Mouse (Mus musculus): ENCODE measurements around the gene Zfhx3. TPM values are rescaled to one million over a fixed set of nuclear protein-coding genes. Genes with fewer than 3 reads are reported as not detected.

Gene Zfhx3
- total and polyA plus RNA-seq, 2 experiments from 2014 or later: 14.9 to 15.3 TPM

DNA sequence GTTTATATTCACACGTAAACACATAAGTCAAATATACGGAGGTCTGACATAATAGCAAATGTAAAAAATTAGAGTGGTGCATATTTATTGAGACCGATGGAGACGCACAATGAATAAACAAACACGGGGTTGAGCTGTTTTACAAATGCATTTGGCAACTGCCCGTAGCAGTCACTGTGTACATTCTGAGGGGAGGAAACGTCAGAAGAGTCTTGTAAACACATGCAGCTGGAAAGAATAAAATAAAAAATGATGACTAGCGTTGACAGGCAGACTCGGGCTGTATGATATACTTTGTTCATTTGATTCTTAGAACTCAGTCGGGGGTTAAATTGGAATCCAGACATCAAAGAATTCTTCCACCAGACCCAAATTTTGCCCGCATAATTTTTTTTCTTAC lies 18.0 kb downstream of the Zfhx3 start:
- peak overlapping the region; percentile 11; the same call in 1 of the 2 replicates for H3K4me2 ChIP-seq (ENCODE audit: low read depth, low read length)
- DNase-seq (ENCODE audit: low spot score) (no peak), ATAC-seq (no peak)
- no peaks in the 10 kb centered on the region for H3K27me3 ChIP-seq (ENCODE audit: insufficient read depth, low read length)
- H3K4me1 ChIP-seq (ENCODE audit: insufficient read depth, low read length): no peaks in the 10 kb centered on the region
- H3K9me3 ChIP-seq (ENCODE audit: low read length): no peaks in the 10 kb centered on the region
- no peak overlapping the region for H3K4me3 ChIP-seq (ENCODE audit: low read length)
- WGBS: 51% methylated on average over 11 of the region's 11 CpGs
- no peak for TF ChIP-seq CTCF (IDR thresholded peaks at IDR 0.05; ENCODE audit: low read depth)
- H3K36me3 ChIP-seq (ENCODE audit: insufficient read depth, low read length): no peaks in the 10 kb centered on the region
- no peak overlapping the region for H3K27ac ChIP-seq
- no peak overlapping the region for H3K9ac ChIP-seq (replicated peaks; ENCODE audit: low read length)

DNA sequence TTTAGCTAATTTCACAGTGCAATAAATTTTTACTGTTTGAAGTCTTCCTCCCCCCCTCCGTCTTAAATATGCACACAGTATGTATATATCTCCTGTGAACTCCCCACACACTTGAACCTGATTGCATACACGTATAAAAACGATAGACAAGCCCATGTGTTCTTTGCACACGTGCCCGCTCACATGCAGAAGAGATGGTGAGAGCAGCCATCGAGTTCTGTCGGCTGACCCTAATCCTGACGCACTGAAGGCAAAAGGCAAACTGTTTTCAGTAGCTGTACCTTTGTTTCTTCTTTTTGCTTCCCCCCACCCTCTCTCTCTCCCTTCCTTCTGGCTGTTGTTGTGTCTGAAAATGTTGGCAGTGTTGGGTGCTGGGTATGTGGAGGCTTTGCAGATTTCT lies 18.4 kb downstream of the Zfhx3 start:
- Histone ChIP-seq H3K4me1 (ENCODE audit: insufficient read depth, low read length) (no peaks in the 10 kb centered on the region), H3K9ac (replicated peaks; ENCODE audit: low read length) (no peak overlapping the region), H3K9me3 (ENCODE audit: low read length) (no peaks in the 10 kb centered on the region), H3K4me3 (ENCODE audit: low read length) (no peak overlapping the region), H3K27me3 (ENCODE audit: insufficient read depth, low read length) (no peaks in the 10 kb centered on the region), H3K27ac (no peak overlapping the region; the same call in 1 of the 2 replicates), H3K36me3 (ENCODE audit: insufficient read depth, low read length) (no peaks in the 10 kb centered on the region), H3K4me2 (ENCODE audit: low read depth, low read length) (no peak overlapping the region)
- DNase-seq (ENCODE audit: low spot score) (no peak), ATAC-seq (no peak)
- no peak for TF ChIP-seq CTCF (IDR thresholded peaks at IDR 0.05; ENCODE audit: low read depth)
- WGBS: 56% methylated on average over 8 of the region's 8 CpGs

DNA sequence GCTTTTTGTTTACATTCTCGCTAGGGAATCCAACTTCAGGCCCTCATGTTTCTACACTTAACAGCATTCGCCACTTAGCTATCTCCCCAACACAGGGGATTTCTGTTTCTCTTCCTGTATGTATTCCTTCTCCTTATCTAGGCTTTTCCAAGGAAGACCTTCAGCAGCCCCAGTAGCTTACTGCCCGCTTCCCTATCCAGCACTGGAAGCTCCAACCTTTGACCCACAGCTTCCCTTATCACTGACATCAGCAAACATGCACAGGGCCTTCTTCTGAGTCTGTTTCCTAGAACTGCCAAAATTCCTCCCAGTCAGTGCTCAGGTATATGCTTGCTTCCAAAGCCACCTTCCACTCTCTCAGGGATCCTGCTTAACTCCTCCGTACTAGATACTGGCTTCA lies 29.8 kb downstream of the Zfhx3 start:
- TF ChIP-seq CTCF (IDR thresholded peaks at IDR 0.05; ENCODE audit: low read depth): no peak
- 84% methylated on average over 4 of the region's 4 CpGs for WGBS
- no peaks in the 10 kb centered on the region for H3K4me1 ChIP-seq (ENCODE audit: insufficient read depth, low read length)
- H3K27me3 ChIP-seq (ENCODE audit: insufficient read depth, low read length): no peaks in the 10 kb centered on the region
- no peaks in the 10 kb centered on the region for H3K9me3 ChIP-seq (ENCODE audit: low read length)
- no peak overlapping the region for H3K4me3 ChIP-seq (ENCODE audit: low read length)
- DNase-seq (ENCODE audit: low spot score) (no peak), ATAC-seq (no peak)
- H3K4me2 ChIP-seq (ENCODE audit: low read depth, low read length): no peak overlapping the region
- H3K36me3 ChIP-seq (ENCODE audit: insufficient read depth, low read length): no peaks in the 10 kb centered on the region
- no peak overlapping the region for H3K27ac ChIP-seq
- no peak overlapping the region for H3K9ac ChIP-seq (replicated peaks; ENCODE audit: low read length)

DNA sequence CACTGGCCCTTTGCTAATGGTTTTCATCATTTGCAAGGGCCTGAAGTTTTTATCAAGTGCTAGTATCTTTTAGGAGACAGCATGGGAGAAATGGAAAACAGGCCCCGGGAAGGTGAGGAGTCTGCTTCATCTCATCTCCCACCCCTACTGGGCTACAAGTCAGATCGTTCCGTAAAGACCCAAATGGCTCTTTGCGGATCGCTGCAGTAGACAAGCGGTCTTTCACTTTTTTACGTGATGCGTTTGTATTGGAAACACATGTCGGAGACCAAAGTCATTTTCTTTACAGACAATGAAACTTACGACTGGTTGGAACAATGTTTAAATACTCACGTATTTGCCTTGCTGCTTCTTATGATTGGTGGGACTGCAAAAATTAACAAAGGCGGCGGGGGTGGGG lies 32.0 kb downstream of the Zfhx3 start:
- Histone ChIP-seq H3K4me3 (ENCODE audit: low read length) (no peak overlapping the region), H3K4me2 (ENCODE audit: low read depth, low read length) (no peak overlapping the region), H3K9ac (replicated peaks; ENCODE audit: low read length) (no peak overlapping the region), H3K27ac (no peak overlapping the region), H3K4me1 (ENCODE audit: insufficient read depth, low read length) (no peaks in the 10 kb centered on the region), H3K27me3 (ENCODE audit: insufficient read depth, low read length) (no peaks in the 10 kb centered on the region), H3K9me3 (ENCODE audit: low read length) (no peaks in the 10 kb centered on the region), H3K36me3 (ENCODE audit: insufficient read depth, low read length) (no peaks in the 10 kb centered on the region)
- ATAC-seq: no peak
- no peak for DNase-seq (ENCODE audit: low spot score)
- WGBS: 77% methylated on average over 13 of the region's 13 CpGs
- no peak for TF ChIP-seq CTCF (IDR thresholded peaks at IDR 0.05; ENCODE audit: low read depth)

DNA sequence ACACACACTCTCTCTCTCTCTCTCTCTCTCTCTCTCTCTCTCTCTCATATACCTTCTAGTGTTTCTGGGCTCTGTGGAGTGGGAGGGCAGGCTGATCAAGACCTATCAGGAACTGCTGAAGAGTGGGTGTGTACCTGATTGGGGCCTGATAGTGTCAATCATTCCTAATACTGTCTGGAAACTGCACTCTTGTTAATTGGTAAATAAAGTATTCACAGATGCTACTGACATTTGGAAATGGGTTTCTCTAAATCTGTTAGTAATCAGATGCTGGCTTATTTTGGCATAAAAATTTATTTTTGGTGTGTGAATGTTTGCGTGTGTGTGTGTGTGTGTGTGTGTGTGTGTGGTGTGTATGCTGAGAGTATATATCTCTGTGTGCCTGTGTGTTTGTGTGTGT lies 35.8 kb downstream of the Zfhx3 start:
- ATAC-seq (no peak), DNase-seq (ENCODE audit: low spot score) (no peak)
- Histone ChIP-seq H3K27me3 (ENCODE audit: insufficient read depth, low read length) (no peaks in the 10 kb centered on the region), H3K4me2 (ENCODE audit: low read depth, low read length) (no peak overlapping the region), H3K4me1 (ENCODE audit: insufficient read depth, low read length) (no peaks in the 10 kb centered on the region), H3K4me3 (ENCODE audit: low read length) (no peak overlapping the region), H3K9ac (replicated peaks; ENCODE audit: low read length) (no peak overlapping the region), H3K36me3 (ENCODE audit: insufficient read depth, low read length) (no peaks in the 10 kb centered on the region), H3K27ac (no peak overlapping the region), H3K9me3 (ENCODE audit: low read length) (no peaks in the 10 kb centered on the region)
- WGBS: 97% methylated on average over 1 of the region's 1 CpGs
- no peak for TF ChIP-seq CTCF (IDR thresholded peaks at IDR 0.05; ENCODE audit: low read depth)

DNA sequence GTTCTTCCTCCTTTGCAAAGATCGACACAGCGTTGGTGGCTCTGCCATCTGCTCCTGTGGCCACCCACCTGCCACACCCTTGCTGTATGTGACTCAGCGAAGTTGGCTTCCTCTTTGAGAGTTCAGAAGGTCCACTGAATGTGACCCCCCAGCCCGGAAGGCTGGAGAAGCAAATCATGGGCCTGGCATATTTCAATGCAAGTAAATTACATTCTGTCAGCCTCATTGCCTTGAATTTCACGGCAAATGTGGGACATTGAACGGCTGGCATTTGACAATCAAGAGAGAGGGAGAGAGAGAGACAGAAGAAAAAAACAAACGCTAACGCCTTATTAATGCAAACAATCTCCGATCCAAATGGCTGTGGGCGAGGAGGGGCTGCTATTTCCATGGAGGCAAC lies 38.2 kb downstream of the Zfhx3 start:
- Histone ChIP-seq H3K36me3 (ENCODE audit: insufficient read depth, low read length) (no peaks in the 10 kb centered on the region), H3K27ac (no peak overlapping the region), H3K4me3 (ENCODE audit: low read length) (no peak overlapping the region), H3K9ac (replicated peaks; ENCODE audit: low read length) (no peak overlapping the region), H3K4me1 (ENCODE audit: insufficient read depth, low read length) (no peaks in the 10 kb centered on the region), H3K4me2 (ENCODE audit: low read depth, low read length) (no peak overlapping the region), H3K9me3 (ENCODE audit: low read length) (no peaks in the 10 kb centered on the region), H3K27me3 (ENCODE audit: insufficient read depth, low read length) (no peaks in the 10 kb centered on the region)
- DNase-seq (ENCODE audit: low spot score) (peak; percentile 28), ATAC-seq (no peak)
- WGBS: 15% methylated on average over 10 of the region's 10 CpGs
- TF ChIP-seq CTCF (IDR thresholded peaks at IDR 0.05; ENCODE audit: low read depth): no peak

DNA sequence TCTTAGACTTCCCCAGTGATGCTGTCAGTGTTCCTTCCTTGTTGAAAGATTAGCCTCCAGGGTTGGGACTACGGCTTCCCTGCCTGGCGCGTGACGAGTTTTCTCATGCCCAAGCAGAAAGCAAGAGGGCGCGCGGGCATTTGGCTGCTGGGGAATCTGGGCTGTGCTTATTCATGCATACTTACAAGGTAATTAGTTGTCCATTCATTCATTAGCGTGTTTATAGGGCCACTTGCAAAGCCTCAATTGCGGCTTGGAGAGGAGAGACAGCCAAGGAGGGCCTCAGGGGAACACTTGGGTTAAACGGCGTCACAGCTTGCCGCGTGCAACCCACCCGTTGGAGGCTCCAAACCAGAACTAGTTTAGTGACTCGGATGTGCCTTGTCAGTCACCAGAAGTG lies 44.2 kb downstream of the Zfhx3 start:
- H3K4me3 ChIP-seq (ENCODE audit: low read length): 0 out of 2 replicates have a peak overlapping the region, but pooled peaks have one; percentile 13
- no peaks in the 10 kb centered on the region for H3K36me3 ChIP-seq (ENCODE audit: insufficient read depth, low read length)
- no peak overlapping the region for H3K27ac ChIP-seq
- DNase-seq (ENCODE audit: low spot score) (peak; percentile 83), ATAC-seq (peak; percentile 64)
- H3K9me3 ChIP-seq (ENCODE audit: low read length): no peaks in the 10 kb centered on the region
- no peaks in the 10 kb centered on the region for H3K27me3 ChIP-seq (ENCODE audit: insufficient read depth, low read length)
- H3K4me2 ChIP-seq (ENCODE audit: low read depth, low read length): peak overlapping the region; percentile 48
- H3K9ac ChIP-seq (replicated peaks; ENCODE audit: low read length): no peak overlapping the region
- WGBS: 17% methylated on average over 15 of the region's 15 CpGs
- H3K4me1 ChIP-seq (ENCODE audit: insufficient read depth, low read length): no peaks in the 10 kb centered on the region
- peak; percentile 66 for TF ChIP-seq CTCF (IDR thresholded peaks at IDR 0.05; ENCODE audit: low read depth)

Data from hindbrain, postnatal 0 days (tissue).